Mouse (Mus musculus) layer of hippocampus, postnatal 10 days (tissue): ENCODE results near the gene E2f6. TPM values are rescaled to one million over a fixed set of nuclear protein-coding genes. Genes with fewer than 3 reads are reported as not detected.

Experiments used
- DNase-seq, 2 experiments: peaks; one replicate each; pipeline ENCODE4 v3.0.0; 2021; ENCODE audit warnings: low spot score in 2 of 2
- total RNA-seq, 2 experiments: library from RNA; stranded (reverse); gene quantifications; 2 replicates each; pipeline ENCODE4 v1.2.3; 2021

Gene E2f6
- total RNA-seq, 2 experiments from 2014 or later = 23.2 to 24.5 TPM

DNA sequence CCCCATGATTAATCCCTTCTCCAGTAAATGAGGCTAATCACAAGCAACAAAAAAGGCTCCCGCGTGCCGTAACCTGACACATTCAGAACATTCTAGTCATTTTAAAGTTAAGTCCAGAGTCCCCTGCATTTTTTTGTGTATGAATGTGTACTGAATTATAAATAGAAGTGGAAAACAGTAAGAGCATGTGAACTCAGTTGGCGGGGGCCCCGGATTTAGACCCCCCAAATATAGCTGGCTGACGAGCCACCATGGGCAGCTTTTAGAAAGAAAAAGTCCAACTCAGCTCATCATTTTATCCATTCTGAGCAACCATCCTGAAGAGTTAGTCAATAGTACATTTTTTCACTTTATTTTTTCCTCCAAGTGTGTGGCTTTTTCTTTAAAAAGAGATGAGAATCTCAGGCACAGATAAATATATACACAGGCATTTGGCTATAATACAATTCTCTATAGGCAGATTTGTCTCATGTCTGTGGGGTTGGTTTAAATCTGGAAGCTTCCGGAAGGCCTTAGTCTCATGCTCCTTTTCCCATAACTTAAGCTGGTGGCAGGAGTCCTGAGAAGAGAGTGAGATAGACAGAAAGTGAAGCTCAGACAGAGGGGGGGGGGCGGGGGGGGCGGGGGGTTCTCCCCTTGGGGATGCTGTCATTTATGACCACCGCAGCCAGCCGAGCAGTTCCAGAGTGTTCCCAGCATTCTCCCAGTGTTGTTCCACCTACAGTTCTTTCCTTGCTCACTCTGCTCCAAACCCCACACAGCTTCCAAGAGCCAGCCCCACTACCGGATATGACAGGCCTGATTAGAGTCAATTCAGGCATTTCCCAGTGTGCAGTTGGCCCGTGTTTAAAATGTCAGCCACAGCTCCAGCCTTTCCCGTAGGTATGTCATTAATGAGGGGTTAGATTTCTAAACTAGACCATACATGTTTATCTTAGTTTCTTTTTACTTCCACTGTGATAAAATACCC, 34.1 kb downstream of the E2f6 start:
- DNase-seq = no peak

DNA sequence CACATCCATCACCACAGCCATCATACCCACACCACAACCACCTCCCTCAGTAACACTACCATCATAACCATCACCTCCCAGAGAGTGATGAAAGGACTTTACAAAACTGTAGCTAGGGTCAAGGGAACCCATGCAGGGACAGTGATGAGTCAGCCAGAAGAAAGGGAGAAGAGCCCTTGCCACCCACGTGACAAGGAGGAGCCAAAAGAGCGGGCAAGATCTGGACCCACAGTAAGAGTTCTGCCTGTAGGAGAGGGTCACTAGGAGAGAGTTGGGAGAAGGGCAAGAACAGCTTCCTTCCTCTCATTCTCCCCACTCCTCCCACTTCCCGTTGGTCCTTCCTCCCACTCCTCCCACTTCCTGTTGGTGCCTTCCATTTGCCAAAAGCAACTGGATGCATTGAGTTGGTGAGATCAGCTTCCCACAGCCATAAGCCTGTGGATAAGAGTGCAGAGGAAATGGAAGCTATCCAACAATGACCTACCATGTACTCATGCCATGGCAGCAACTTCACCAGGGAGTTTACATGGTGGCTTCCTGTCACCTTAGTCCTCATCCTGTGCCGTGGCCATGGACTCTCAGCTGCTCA, 36.5 kb downstream of the E2f6 start:
- no peak for DNase-seq

DNA sequence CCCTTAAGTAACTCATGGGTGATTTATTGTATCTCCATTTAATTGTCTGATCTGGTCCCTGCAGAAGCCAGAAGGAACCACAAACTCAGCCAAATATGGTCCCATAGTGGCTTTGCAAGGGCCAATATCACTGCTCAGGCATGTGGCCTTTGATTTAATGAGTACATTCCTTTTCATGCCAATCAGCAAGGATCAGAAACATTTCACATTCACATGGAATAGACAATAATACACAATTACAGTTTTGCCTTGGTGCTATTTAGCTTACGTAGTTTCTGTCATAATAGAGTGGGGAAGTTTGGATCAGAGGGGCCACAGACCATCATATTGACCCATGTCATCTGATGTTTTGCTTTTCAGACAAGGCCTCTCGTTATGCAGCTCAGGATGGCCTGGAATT, 37.7 kb downstream of the E2f6 start:
- DNase-seq = no peak

DNA sequence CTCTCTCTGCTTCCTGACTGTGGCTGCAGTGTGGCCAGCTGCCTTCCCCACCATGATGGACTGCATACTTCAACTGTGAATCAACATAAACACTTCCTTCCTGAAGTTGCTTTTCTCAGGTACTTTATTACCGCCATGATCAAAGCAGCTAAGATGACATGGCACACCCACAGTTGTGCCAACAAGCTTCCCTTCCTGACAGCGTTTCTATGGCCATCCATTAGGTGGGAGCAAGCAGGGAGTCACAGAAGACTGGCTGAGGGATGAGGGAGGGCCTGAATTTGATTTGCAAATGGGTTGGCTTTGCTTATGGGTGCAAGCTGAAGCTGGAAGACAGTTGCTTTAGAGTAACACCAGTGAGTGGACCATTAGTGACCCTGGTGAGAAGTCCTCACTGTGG, 39.1 kb downstream of the E2f6 start:
- no peak for DNase-seq

DNA sequence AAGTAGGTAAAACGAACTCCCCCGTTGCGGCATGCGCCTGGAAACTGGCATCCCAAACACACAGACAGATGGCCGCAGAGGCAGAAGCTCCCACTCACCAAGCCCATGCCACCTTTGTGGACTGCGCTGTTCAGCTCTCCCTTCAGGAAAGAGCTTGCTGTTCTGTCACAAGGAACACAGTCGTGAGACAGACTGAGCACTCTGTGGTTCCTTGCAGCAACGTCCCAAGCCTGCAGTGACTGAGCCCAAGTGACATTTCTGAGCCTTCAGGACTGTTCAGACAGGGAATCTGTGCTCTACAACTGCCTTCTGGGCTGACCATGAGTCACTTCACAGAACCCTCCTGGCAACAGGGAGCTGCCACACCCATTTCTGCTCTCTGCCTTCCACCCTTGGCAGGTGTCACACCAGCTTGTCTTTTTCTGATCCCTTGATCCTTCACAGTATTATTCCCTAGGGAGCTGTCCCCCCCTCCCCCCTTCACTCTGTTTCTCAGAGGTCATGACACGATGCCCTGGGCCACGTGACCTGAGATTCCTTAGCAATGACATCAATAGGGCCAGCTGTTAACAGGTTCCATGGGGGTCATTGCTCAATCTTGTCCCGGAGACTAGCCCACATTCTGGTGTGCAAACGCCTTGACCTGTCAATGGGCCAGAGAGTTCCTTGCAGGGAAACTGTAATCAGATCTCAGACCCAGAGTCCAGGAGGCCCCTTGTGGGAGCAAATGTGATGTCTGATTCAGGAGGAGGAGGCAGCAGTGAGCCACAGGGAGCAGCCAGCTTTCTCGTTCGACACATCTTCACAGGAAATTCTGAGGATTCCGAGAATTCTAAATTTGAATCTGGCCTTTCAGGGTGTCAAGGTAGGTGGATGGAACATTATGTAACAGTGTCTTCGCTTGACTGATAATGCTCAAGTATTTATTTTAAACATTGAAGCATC, 39.9 kb downstream of the E2f6 start:
- DNase-seq = peak; percentile 33 to 51

DNA sequence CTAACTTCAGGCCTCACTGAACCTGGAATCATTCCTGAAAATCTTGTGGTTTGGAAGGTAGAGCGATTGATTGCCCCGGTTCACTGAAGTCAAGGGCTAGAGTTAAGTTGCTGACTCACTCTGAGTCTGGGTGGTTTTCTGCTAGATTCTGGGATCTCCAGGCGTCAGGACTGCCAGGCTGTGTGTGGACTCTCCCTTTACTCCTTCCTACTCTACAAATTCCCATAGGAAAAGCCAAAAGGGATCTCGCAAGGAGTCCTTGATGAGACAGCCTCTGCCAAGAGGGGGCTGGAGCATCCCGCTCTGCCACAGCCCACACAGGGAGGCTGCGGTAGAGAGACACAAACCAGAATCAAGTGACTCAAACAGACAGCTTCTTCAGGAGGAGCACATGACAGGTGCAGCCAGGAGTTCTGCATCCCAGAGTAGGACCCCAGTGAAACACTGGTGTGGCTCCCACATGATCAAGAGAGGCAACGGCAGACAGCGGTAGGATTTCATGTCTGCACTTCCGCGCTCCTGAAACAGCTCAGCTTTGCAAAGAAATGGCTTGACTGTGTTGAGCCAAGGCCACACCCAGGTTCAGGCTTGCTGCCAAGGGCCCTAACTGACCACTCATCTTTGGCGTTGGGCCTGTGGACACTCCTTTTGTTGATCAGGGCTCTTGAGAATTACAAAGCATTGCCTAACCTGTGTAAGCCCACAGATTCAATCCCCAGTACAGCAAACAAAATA, 42.8 kb downstream of the E2f6 start:
- peak; percentile 22 to 30 for DNase-seq

DNA sequence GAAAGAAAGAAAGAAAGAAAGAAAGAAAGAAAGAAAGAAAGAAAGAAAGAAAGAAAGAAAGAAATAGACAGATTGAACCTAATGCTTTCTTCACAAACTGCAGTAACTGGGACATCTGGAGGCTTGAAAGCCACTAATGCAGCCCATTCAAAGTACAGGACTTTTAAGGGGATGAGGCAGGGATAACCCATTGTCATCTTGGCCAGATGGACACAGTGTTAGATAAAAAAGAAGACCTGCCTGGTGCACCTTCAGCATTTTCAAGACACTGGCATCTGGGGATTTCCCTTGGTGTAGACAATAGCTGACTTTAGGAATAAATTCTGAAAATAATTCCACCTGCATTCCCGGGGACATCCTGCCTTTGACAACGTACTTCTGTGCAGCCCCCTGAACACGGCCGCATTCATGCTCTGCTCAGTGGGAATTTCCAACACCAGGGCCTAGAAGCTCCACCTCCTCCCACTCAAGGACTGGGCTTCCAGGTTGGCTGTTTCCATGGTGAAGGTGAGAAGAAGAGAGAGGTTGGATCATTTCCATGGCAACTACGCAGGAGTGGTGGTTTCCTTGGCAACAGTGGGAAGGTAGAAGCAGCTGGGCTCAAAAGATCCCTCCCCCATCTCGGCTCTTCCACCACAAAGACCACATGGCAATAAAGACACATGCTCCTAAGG, 45.0 kb downstream of the E2f6 start:
- peak; percentile 42 to 60 for DNase-seq

DNA sequence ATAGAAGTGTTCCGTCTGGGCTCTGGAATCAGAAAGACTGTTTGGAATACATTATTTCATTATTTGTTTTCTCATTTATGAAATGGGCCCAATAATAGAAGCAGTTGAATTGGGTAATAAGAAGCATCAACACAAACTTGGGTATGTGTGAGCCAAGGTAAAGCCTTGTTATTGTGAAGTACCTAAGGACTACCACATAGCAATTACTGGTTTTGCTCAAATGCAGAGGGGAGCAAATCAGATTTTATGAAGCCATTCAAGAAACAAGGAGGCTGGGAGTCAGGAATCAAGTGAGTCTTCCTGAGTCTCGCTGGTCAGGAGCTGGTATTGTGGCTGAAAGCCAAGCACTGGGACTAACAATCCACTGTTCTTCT, 45.5 kb downstream of the E2f6 start:
- DNase-seq = no peak

DNA sequence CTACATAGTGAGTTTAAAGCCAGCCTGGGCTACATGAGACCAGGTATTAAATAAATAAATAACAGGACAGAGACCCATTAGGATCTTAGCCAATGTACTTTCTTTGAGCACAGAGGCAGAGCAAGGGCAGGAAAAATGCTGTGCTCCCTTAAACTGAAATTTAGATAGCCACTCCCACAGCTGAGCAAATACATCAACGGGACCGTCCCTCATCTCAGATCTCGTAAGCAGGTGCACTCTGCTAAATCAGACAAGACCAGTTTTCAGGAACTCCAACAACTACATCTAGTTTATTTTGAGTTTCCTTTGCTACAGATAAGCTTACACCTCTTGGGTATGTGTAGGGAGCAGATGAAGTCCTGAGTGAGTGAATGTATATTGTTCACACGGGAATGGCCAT, 47.3 kb downstream of the E2f6 start:
- no peak for DNase-seq

DNA sequence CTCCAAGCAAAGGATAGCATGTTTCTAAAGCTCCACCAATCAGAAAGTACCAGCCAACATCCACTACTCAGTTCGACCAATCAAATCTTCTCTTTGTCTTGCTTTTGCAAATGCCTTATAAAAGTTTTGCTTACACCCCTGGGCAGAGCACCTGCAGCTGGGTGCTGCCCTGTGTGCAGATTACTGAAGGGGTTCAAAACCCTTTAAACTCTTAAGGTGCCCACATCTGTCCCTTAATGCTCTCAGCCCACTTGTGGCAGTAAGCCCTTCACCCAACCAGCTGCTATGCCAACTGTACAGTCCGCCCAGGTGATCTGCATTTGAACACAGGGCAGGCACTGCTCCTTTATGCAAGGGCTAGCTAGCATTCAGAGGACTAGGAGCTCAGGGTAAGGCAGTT, 49.0 kb downstream of the E2f6 start:
- no peak for DNase-seq

DNA sequence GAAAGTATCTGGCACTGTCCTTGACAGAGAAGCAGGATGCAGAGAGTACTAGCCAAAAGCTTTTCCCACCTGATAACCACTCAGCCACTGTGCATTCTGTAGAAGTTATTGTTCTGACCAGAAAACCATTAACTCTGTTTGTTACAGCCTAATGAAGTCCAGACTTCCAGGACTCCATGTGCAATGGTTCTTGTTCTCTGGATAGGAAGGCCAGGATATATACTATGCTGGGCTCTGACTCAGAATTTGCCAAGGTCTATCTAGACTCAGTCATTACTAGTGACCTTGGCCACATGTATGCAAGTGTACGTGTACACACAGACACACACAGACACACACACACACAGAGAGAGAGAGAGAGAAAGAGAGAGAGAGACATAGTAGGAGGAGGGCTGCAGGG, 49.8 kb downstream of the E2f6 start:
- no peak for DNase-seq

DNA sequence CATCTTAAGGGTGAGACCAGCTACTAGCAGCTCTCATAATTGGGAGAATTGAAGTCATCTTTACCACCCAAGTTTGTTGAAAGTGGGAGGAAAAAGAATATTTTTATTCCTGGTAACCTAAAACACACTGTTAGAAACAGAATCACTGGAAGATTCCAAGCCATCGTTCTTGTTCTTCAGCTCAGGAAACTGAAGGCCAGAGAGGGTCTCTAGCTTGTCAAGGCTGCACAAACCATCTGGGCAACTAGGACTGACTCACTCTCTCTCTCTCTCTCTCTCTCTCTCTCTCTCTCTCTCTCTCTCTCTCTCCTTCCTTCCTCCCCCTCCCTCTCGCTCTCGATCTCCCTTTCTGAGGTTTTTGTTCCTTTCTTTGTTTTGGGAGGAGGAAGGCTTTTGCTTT, 50.2 kb downstream of the E2f6 start:
- DNase-seq = no peak

DNA sequence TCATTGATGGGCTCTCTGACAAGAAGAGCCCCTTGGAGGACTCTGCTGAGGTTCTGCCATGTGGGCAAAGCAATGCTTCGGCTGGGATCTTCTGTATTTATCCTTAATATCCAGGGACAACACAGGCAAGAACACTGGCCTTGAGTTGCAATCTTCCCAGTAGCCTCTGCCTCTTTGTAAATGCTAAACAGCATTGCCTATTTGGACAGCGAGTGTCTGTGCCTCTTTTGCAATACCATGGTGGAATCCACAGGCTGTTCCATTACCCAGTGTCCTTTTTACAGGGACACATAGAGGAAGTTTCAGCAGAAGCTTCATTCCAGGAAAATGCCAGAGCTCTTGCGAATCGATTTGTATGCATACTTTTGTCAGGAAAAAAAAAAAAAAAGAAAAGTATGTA, 53.7 kb downstream of the E2f6 start:
- DNase-seq = no peak

DNA sequence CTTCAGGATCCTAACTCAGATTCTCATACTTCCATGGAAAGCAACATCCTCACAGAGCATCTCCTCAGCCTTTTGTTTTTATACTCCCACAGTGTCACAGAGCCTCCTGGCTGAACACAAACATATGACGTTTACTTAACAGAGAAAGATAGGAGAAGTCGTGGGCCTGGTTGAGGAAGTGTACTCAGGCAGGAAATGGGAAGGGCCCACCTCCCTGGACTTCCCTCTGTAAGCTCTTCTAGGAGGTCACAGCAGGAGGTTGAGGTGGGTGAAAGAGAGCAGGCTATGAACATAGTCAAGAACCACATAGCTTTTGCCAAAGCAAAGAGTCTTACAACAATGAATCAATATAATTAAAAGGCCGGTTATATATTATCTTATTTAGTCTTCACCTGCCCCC, 55.1 kb downstream of the E2f6 start:
- DNase-seq = no peak

DNA sequence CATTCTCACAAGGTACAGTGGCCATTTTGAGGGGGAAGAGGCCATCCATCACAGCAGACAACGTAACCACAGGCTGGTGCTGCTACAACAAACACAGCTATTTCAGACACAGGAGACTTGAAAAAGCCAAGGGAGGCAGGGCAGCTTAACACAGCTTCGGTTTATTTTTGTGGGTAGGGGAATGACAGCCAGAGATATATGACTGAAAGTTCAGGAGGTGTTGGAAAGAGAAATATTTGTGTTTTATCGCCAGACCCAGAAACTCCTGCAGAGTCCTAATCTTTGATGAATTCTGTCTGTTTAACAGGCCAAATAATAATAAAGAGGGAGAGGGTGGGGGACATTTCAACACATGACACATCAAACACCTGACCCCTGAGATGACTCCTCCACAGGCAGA, 55.7 kb downstream of the E2f6 start:
- DNase-seq = no peak

DNA sequence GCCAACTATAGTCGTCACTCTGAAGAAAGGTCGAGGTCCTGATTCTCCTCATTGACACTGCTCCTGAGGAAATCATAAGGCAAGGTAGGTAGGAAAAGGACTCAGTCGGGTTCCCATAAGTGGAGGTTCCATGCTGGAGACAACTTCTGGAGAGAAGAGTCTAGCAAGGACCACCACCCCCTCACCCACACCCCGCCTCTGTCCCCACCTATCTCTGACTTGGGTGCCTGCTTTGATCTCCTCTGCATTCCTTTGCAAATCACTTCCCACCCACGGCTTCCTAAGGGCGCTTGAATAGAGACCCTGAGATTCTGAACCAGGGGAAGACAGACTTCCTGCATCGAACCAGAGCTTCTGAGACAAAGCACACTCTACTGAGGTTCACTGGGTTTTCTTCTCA, 56.5 kb downstream of the E2f6 start:
- no peak for DNase-seq

DNA sequence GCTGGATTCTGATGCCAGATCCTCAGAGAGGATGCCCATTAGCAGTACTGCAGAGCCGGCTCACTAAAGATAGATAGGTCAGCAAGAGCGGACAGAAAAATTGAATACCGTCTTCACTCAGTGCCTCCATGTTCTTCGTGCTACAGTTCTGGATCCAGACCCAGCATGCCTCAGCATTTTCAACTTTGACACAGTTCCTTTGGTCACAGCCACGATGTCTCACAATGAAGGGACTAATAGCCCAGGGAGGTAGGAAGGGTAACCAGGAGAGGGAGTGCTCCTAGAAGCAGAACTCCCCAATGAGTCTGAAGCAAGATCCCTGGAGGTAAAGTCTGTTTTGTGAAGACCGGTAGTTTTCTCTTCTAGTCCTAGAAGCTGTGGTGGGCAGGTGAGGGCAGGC, 57.9 kb downstream of the E2f6 start:
- DNase-seq = no peak

DNA sequence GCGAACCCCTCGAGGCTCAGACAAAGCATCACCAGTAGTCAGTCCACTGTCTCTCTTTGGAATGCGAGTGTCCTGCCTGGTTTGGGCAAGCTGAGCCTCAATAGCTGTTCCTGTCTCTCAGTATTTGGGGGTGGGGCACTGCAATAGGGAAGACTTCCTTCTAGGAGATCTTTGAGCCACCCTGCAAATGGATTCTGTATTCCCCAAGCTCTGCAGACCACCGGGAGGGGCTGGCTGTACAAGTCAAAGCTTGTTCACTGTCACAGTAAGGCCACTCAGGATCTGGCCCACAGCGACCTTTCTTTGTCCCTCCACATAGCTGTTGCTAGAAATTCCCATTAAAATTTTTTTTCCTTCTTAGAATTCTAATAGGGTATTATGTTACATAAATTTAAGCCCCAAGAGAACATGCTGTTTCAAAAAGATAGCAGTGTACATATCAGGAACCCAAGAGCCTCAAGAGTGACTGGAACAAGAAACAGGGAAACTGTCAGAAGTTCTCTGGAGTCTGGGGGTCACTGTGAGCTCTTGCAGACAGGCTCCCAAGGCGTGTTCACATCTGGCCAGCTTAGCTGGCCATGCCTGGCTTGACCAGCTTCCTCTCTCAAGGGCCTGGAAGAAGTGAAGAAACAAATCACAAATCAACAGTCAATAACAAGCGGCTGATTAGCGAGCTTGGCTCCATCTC, 58.5 kb downstream of the E2f6 start:
- no peak for DNase-seq

DNA sequence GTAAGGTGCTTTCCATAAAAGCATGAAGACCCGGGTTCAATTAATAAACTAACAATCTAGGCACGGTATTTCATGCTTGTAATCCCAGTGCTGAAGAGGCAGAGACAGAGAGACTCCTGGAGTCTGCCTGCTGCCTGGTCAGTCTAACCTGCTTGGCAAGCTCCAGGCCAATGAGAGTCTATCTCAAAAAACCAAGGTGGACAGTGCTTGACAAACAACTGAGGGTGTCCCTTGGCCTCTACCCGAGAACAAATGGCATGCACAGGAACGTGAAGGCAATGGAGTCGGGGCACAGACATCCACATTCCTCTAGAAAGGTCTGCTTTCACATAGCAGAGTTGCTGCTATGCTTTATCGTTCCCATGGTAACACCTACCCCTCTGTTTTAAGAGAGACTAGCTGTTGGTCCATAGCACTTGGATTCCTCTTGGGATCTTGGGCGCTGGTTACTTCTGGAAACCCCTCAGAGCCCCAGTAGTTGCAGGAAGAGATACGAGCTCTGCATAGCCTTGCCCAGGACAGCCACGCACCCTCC, 59.2 kb downstream of the E2f6 start:
- no peak for DNase-seq
